Mouse (Mus musculus) lung, postnatal 4 days (tissue): ENCODE data around the gene Rps12.

Source experiments
- DNase-seq, 2 experiments: peaks; one replicate each; pipeline ENCODE4 v3.0.0; 2021

Gene Rps12

DNA sequence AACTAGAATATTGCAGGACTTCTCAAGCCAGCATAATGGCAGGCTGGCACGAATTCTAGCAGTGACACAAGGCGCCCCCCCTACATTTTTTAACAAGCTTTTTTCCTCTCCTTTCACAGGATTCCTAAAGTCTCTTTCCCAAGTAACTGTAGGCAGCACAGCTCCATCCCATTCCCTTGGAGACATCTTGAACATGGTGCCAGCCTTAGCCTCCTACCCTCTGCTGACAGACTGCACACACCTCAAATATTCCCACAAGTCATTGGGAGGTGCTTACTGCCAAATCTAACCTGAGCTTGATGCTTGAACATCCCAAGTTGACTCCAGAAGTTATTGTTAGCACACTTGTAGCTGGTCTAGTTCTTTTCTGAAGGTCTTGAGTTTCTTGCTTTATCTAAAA is 3.0 kb downstream of the Rps12 start:
- no peak for DNase-seq

- no peak for DNase-seq
Observed at GRCm38 (mm10) chr10:23783493-23783884, 3.6 kb downstream of the Rps12 start.

GRCm38 (mm10) chr10:23782855-23783492 is 4.1 kb downstream of the Rps12 start:
- no peak for DNase-seq

DNA sequence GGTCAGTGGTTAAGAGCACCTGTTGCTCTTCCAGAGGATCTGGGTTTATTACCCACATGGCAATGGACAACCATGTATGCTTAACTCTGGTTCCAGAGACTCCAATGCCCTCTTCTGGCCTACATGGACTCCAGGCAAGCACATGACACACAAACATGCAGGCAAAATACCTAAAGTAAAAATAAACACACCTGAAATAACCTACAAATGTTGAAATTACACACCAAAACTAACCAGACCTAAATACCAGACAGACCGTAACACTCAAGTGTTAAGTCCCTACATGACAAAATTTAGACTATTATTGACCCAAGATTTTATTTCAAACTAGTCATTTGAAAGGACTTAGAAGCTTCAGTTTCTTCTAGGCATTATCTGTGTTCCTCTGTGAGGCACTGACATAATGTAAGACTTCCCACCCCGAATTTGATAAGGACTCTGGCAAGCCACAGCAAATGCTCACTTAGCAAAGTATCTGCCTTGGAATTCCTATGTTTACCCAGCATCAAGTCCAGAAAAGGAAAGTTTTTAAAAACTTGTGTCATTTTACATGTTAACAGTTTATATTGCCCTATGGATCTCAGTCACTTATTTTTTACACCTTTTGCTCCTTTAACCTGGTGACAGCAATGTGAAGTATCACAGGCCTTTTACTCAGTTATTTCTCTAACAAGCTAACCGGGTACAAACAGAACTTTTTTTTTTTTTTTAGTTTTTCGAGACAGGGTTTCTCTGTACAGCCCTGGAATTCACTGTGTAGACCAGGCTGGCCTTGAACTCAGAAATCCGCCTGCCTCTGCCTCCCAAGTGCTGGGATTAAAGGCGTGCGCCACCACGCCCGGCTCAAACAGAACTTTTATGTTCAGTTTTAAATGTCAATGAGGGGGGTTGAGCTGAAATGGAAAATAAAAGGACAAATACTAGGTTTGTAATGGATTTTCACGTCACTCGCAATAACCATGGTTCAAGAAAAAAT is 5.0 kb downstream of the Rps12 start:
- DNase-seq, result no peak

DNA sequence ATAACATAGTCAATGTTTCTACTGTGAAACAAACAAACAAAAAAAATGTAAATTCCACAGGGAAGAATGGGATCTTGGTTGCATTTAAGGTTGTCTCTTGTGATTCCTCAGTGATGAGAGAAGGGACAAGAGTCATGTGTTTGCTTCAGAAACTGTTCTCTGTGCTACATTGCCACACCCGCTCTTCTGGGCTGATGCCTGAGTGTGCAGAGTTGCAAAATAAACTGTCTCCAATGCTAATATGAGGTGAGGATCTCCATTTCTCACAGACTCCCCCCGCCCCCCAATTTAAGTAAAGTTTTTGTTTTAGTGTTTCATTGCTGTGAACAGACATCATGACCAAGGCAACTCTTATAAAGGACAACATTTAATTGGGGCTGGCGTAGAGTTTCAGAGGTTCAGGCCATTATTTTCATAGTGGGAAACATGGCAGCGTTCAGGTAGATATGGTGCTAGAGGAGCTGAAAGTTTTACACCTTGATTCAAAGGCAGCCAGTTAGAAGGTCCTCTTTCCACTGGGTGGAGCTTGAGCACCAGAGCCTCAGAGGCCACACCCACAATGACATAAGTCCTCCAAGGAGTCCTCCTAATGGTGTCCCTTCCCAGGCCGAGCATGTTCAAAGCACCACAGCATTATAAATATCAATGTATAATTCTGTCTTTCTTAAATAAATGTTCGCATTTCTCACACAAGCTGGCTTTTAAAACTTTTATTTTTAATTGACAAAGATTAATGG is 6.4 kb downstream of the Rps12 start:
- DNase-seq, result no peak

DNA sequence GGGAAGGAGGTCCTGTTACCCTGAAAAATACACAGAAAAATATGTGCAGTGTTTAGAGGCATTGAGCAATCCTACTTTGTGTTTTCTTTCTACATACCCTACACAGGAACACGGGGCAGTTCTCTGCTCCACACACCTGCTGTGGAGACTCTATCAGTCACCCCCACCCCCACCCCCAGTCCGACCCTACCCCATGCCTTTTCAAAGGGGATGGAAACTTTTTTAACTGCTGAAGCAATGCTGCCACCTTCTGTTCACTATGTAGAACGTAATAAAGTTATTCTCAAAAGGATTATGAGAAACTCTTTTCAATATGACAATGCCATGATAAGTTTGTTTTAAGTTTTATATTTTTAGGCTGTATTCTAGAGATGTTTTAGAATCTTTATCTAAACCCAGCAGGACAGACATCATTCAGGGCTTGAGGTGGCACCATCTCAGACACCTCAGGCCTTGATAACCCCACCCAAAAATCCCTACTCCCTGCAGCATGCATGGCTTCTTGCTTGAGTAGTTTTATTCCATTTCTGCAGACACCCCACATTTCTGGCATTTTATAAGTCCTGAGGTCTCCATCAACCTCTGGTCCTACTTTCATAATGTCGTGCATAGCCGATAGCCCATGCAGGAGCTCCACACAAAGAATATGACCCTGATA is 9.7 kb downstream of the Rps12 start:
- DNase-seq, result no peak

DNA sequence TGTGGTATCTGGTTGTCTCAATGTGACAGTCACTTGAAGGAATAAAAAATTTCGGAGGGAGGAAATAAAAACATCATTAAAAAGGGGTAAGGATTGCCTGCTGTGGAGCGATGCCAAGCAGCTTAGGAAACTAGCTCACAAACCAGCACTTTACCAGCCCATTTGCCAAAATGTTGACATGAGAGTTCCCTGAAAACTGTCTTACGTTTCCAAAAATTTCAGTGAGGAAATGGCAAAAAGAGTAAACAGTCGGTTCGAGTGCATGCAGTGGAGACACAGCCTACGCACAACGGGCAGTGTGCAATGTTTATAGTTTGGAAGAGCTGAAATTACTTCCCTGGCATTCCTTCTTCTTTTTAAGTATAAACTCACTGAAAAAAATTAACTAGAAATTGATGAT is 32.9 kb downstream of the Rps12 start:
- DNase-seq, result no peak
